Mouse (Mus musculus): ENCODE results near the gene Lbp. TPM values are rescaled to one million over a fixed set of nuclear protein-coding genes. Genes with fewer than 3 reads are reported as not detected.

Lbp gene
- total and polyA plus RNA-seq, 3 experiments = not detected

- ATAC-seq (ENCODE audit: extremely low read depth, insufficient number of reproducible peaks, low FRiP score, poor library complexity, severe bottlenecking) (no peak), DNase-seq (ENCODE audit: low spot score) (no peak)
- no peaks in the 10 kb centered on the region for H3K36me3 ChIP-seq (replicated peaks)
- no peak overlapping the region for H3K4me3 ChIP-seq (ENCODE audit: low read depth, low read length)
- H3K9me3 ChIP-seq (replicated peaks) = 0 out of 2 replicates have a peak, but pooled peaks cover 2% of the 10 kb centered on the region
- H3K4me1 ChIP-seq (ENCODE audit: insufficient read depth, low read depth, low read length) = no peaks in the 10 kb centered on the region
- peaks cover 5% of the 10 kb centered on the region; the same call in 1 of the 2 replicates for H3K27me3 ChIP-seq (ENCODE audit: insufficient read depth, low read length)
- TF ChIP-seq POLR2AphosphoS5 (IDR thresholded peaks at IDR 0.05; ENCODE audit: insufficient replicate concordance, low read depth, low read length) (no peak), TAL1 (conservative IDR thresholded peaks at IDR 0.05; ENCODE audit: low read depth, low read length) (no peak), GATA2 (IDR thresholded peaks at IDR 0.05; ENCODE audit: borderline replicate concordance, low read depth, low read length) (no peak), GATA1 (IDR thresholded peaks at IDR 0.05; ENCODE audit: borderline replicate concordance, low read length) (no peak), CTCF (IDR thresholded peaks at IDR 0.05; ENCODE audit: low read depth, low read length) (no peak)
These were observed 7.1 kb upstream of the Lbp start for GRCm38 (mm10) chr2:158299203-158299602.

DNA sequence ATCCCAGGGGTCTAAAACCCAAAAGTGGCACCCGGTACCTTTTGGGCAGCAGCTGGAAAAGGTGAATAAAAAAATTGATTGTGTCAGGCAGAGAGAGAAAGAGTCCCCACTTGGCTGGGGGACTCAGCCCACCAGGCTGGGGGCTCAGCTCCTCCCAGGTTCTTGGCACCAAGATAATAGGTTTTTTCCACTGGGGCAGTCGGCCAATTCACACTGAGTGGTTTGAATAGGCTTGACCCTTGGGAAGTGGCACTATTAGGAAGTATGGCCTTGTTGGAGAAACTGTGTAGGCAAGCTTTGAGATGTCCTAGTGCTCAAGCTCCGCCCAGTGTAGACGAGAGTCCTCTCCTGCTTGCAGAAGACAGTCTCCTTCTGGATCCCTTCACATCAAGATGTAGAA lies 6.6 kb upstream of the Lbp start:
- TF ChIP-seq CTCF (IDR thresholded peaks at IDR 0.05; ENCODE audit: low read depth, low read length) = no peak
- TF ChIP-seq TAL1 (conservative IDR thresholded peaks at IDR 0.05; ENCODE audit: low read depth, low read length) = no peak
- no peak for TF ChIP-seq POLR2AphosphoS5 (IDR thresholded peaks at IDR 0.05; ENCODE audit: insufficient replicate concordance, low read depth, low read length)
- TF ChIP-seq GATA1 (IDR thresholded peaks at IDR 0.05; ENCODE audit: borderline replicate concordance, low read length) = no peak
- TF ChIP-seq GATA2 (IDR thresholded peaks at IDR 0.05; ENCODE audit: borderline replicate concordance, low read depth, low read length) = no peak
- no peak for DNase-seq (ENCODE audit: low spot score)
- Histone ChIP-seq H3K4me3 (ENCODE audit: low read depth, low read length) (no peak overlapping the region), H3K27me3 (ENCODE audit: insufficient read depth, low read length) (peaks cover 5% of the 10 kb centered on the region; the same call in 1 of the 2 replicates), H3K4me1 (ENCODE audit: insufficient read depth, low read depth, low read length) (no peaks in the 10 kb centered on the region), H3K9me3 (replicated peaks) (0 out of 2 replicates have a peak, but pooled peaks cover 2% of the 10 kb centered on the region), H3K36me3 (replicated peaks) (no peaks in the 10 kb centered on the region)
- no peak for ATAC-seq (ENCODE audit: extremely low read depth, insufficient number of reproducible peaks, low FRiP score, poor library complexity, severe bottlenecking)

DNA sequence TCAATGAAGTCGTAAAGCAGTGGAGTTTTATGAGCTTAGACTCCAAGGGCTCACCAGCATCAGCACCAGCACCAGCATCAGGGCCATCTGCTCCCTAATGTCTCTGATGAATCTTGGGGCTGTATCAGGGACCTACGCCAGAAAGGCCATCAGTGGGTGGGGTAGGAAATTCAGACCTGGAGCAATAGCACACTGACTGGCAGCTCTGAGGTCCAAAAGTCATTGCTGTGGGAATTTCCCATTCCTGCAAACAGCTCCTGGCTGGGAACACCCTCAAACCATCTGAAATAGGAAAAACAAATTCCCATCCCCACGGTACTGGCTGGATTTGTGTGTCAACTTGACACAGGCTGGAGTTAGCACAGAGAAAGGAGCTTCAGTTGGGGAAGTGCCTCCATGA lies 3.5 kb upstream of the Lbp start:
- H3K4me1 ChIP-seq (ENCODE audit: insufficient read depth, low read depth, low read length) = no peaks in the 10 kb centered on the region
- H3K4me3 ChIP-seq (ENCODE audit: low read depth, low read length) = no peak overlapping the region
- H3K36me3 ChIP-seq (replicated peaks) = no peaks in the 10 kb centered on the region
- no peak for DNase-seq (ENCODE audit: low spot score)
- TF ChIP-seq POLR2AphosphoS5 (IDR thresholded peaks at IDR 0.05; ENCODE audit: insufficient replicate concordance, low read depth, low read length) (no peak), TAL1 (conservative IDR thresholded peaks at IDR 0.05; ENCODE audit: low read depth, low read length) (no peak), GATA1 (IDR thresholded peaks at IDR 0.05; ENCODE audit: borderline replicate concordance, low read length) (no peak), GATA2 (IDR thresholded peaks at IDR 0.05; ENCODE audit: borderline replicate concordance, low read depth, low read length) (no peak), CTCF (IDR thresholded peaks at IDR 0.05; ENCODE audit: low read depth, low read length) (no peak)
- H3K27me3 ChIP-seq (ENCODE audit: insufficient read depth, low read length) = peaks cover 4% of the 10 kb centered on the region; the same call in 1 of the 2 replicates
- 0 out of 2 replicates have a peak, but pooled peaks cover 2% of the 10 kb centered on the region for H3K9me3 ChIP-seq (replicated peaks)
- no peak for ATAC-seq (ENCODE audit: extremely low read depth, insufficient number of reproducible peaks, low FRiP score, poor library complexity, severe bottlenecking)

GRCm38 (mm10) chr2:158306696-158307049 lies 380 bp downstream of the Lbp start:
- no peak for DNase-seq (ENCODE audit: low spot score)
- Histone ChIP-seq H3K27me3 (ENCODE audit: insufficient read depth, low read length) (peaks cover 10% of the 10 kb centered on the region; the same call in 1 of the 2 replicates), H3K4me3 (ENCODE audit: low read depth, low read length) (no peak overlapping the region), H3K36me3 (replicated peaks) (no peaks in the 10 kb centered on the region), H3K9me3 (replicated peaks) (0 out of 2 replicates have a peak, but pooled peaks cover 2% of the 10 kb centered on the region), H3K4me1 (ENCODE audit: insufficient read depth, low read depth, low read length) (no peaks in the 10 kb centered on the region)
- TF ChIP-seq TAL1 (conservative IDR thresholded peaks at IDR 0.05; ENCODE audit: low read depth, low read length) (no peak), POLR2AphosphoS5 (IDR thresholded peaks at IDR 0.05; ENCODE audit: insufficient replicate concordance, low read depth, low read length) (no peak), CTCF (IDR thresholded peaks at IDR 0.05; ENCODE audit: low read depth, low read length) (no peak), GATA1 (IDR thresholded peaks at IDR 0.05; ENCODE audit: borderline replicate concordance, low read length) (no peak), GATA2 (IDR thresholded peaks at IDR 0.05; ENCODE audit: borderline replicate concordance, low read depth, low read length) (no peak)
- no peak for ATAC-seq (ENCODE audit: extremely low read depth, insufficient number of reproducible peaks, low FRiP score, poor library complexity, severe bottlenecking)

DNA sequence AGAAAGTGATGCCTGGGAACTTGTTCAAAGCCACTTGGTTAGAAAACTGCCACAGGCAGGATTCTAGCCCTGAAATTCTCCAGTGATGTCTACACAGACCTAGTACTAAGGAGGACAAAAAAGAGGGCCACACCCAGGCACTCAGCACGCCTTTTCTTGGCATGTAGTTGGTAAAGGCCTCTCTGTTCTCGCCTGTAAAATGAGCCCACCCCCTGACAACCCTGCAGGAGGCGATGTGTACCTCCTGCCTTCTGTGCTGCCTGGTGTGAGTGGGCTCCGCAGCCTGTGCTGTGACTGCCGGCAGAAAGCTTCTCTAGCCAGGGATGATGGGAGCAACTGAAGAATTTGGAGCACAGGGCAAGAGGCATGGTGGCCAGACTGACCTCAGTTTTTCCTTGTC lies 2.0 kb downstream of the Lbp start:
- ATAC-seq (ENCODE audit: extremely low read depth, insufficient number of reproducible peaks, low FRiP score, poor library complexity, severe bottlenecking) = no peak
- Histone ChIP-seq H3K27me3 (ENCODE audit: insufficient read depth, low read length) (peaks cover 10% of the 10 kb centered on the region; the same call in 1 of the 2 replicates), H3K36me3 (replicated peaks) (no peaks in the 10 kb centered on the region), H3K9me3 (replicated peaks) (0 out of 2 replicates have a peak, but pooled peaks cover 2% of the 10 kb centered on the region), H3K4me1 (ENCODE audit: insufficient read depth, low read depth, low read length) (no peaks in the 10 kb centered on the region), H3K4me3 (ENCODE audit: low read depth, low read length) (no peak overlapping the region)
- no peak for DNase-seq (ENCODE audit: low spot score)
- TF ChIP-seq CTCF (IDR thresholded peaks at IDR 0.05; ENCODE audit: low read depth, low read length) = no peak
- no peak for TF ChIP-seq GATA1 (IDR thresholded peaks at IDR 0.05; ENCODE audit: borderline replicate concordance, low read length)
- no peak for TF ChIP-seq POLR2AphosphoS5 (IDR thresholded peaks at IDR 0.05; ENCODE audit: insufficient replicate concordance, low read depth, low read length)
- TF ChIP-seq GATA2 (IDR thresholded peaks at IDR 0.05; ENCODE audit: borderline replicate concordance, low read depth, low read length) = no peak
- no peak for TF ChIP-seq TAL1 (conservative IDR thresholded peaks at IDR 0.05; ENCODE audit: low read depth, low read length)

DNA sequence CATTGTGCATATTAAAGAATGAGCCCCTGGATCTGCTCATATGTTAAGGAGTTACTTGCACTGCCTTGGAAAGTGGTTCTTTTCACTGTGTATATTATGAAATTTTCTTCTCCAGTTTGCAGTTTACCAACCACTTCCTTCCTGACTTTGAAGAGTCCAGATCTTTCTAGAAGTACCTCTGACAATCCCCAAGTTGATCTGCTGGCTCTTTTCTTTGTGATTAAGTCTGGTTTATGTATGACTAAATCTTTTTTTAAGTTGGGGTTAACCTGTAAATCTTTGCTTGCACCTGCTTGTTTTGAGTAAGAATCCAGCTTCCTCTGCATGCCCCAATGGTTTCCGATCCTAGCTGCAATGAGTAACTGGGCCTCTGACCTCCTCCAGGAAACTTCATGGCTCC lies 6.8 kb downstream of the Lbp start:
- Histone ChIP-seq H3K4me1 (ENCODE audit: insufficient read depth, low read depth, low read length) (no peaks in the 10 kb centered on the region), H3K36me3 (replicated peaks) (no peaks in the 10 kb centered on the region), H3K4me3 (ENCODE audit: low read depth, low read length) (no peak overlapping the region), H3K27me3 (ENCODE audit: insufficient read depth, low read length) (peaks cover 6% of the 10 kb centered on the region; the same call in 1 of the 2 replicates), H3K9me3 (replicated peaks) (no peaks in the 10 kb centered on the region)
- ATAC-seq (ENCODE audit: extremely low read depth, insufficient number of reproducible peaks, low FRiP score, poor library complexity, severe bottlenecking) (no peak), DNase-seq (ENCODE audit: low spot score) (no peak)
- TF ChIP-seq GATA1 (IDR thresholded peaks at IDR 0.05; ENCODE audit: borderline replicate concordance, low read length) = no peak
- TF ChIP-seq CTCF (IDR thresholded peaks at IDR 0.05; ENCODE audit: low read depth, low read length) = no peak
- TF ChIP-seq TAL1 (conservative IDR thresholded peaks at IDR 0.05; ENCODE audit: low read depth, low read length) = no peak
- no peak for TF ChIP-seq POLR2AphosphoS5 (IDR thresholded peaks at IDR 0.05; ENCODE audit: insufficient replicate concordance, low read depth, low read length)
- TF ChIP-seq GATA2 (IDR thresholded peaks at IDR 0.05; ENCODE audit: borderline replicate concordance, low read depth, low read length) = no peak
